Mouse (Mus musculus): Measurements from ENCODE around the gene Hipk4.

DNA sequence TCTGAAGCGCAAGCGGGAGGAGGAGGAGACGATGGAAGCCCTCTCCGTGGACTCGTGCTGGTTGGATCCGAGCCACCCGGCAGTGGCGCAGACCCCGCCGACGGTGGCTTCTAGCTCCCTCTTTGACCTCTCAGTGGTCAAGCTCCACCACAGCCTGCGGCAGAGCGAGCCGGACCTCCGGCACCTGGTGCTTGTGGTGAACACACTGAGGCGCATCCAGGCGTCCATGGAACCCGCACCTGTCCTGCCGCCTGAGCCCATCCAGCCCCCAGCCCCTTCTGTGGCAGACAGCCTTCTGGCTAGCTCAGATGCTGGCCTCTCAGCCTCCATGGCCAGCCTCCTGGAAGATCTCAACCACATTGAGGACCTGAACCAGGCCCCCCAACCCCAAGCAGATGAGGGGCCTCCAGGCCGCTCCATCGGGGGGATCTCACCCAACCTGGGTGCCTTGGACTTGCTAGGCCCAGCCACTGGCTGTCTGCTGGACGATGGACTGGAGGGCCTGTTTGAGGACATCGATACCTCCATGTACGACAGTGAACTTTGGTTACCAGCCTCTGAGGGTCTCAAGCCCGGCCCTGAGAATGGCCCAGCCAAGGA is 33.7 kb upstream of the Hipk4 start:
- TF ChIP-seq CTCF (IDR thresholded peaks at IDR 0.05; ENCODE audit: borderline replicate concordance, insufficient read depth, low read depth, low read length) (no peak), POLR2A (IDR thresholded peaks at IDR 0.05; ENCODE audit: borderline replicate concordance, insufficient read depth, low read length) (no peak)
